Mouse (Mus musculus): Measurements from ENCODE around the gene Emc1. TPM values are rescaled to one million over a fixed set of nuclear protein-coding genes. Genes with fewer than 3 reads are reported as not detected.

The Emc1 gene
- polyA plus RNA-seq, 1 experiment from 2014 or later, result 32.3 TPM

GRCm38 (mm10) chr4:139403214-139403613, 50.8 kb downstream of the Emc1 start:
- no peak overlapping the region for H3K27ac ChIP-seq (replicated peaks)
- H3K36me3 ChIP-seq, result peaks cover 100% of the 10 kb centered on the region
- no peak overlapping the region for H3K4me3 ChIP-seq
- H3K4me1 ChIP-seq, result no peaks in the 10 kb centered on the region
- DNase-seq (ENCODE audit: low spot score), result no peak
- WGBS, result 90% methylated on average over 14 of the region's 14 CpGs
- no peaks in the 10 kb centered on the region for H3K27me3 ChIP-seq (ENCODE audit: low read depth, poor library complexity, severe bottlenecking)
- no peaks in the 10 kb centered on the region for H3K9me3 ChIP-seq (replicated peaks)

- H3K27me3 ChIP-seq (ENCODE audit: low read depth, poor library complexity, severe bottlenecking), result no peaks in the 10 kb centered on the region
- no peak overlapping the region for H3K27ac ChIP-seq (replicated peaks)
- peaks cover 100% of the 10 kb centered on the region for H3K36me3 ChIP-seq
- H3K4me3 ChIP-seq, result no peak overlapping the region
- no peak for DNase-seq (ENCODE audit: low spot score)
- WGBS, result 95% methylated on average over 3 of the region's 3 CpGs
- H3K4me1 ChIP-seq, result no peaks in the 10 kb centered on the region
- H3K9me3 ChIP-seq (replicated peaks), result no peaks in the 10 kb centered on the region
Observed at GRCm38 (mm10) chr4:139411351-139411750, 59.0 kb downstream of the Emc1 start.

GRCm38 (mm10) chr4:139417868-139418267, 65.5 kb downstream of the Emc1 start:
- Histone ChIP-seq H3K27me3 (ENCODE audit: low read depth, poor library complexity, severe bottlenecking) (no peaks in the 10 kb centered on the region), H3K27ac (replicated peaks) (no peak overlapping the region), H3K4me1 (no peaks in the 10 kb centered on the region), H3K36me3 (peaks cover 100% of the 10 kb centered on the region), H3K4me3 (no peak overlapping the region), H3K9me3 (replicated peaks) (no peaks in the 10 kb centered on the region; the same call in 1 of the 2 replicates)
- WGBS, result 61% methylated on average over 1 of the region's 1 CpGs
- DNase-seq (ENCODE audit: low spot score), result no peak

- no peak for DNase-seq (ENCODE audit: low spot score)
- 96% methylated on average over 7 of the region's 7 CpGs for WGBS
- H3K27ac ChIP-seq (replicated peaks), result no peak overlapping the region
- H3K27me3 ChIP-seq (ENCODE audit: low read depth, poor library complexity, severe bottlenecking), result no peaks in the 10 kb centered on the region
- H3K4me3 ChIP-seq, result no peak overlapping the region
- peaks cover 100% of the 10 kb centered on the region for H3K36me3 ChIP-seq
- no peaks in the 10 kb centered on the region; the same call in 1 of the 2 replicates for H3K9me3 ChIP-seq (replicated peaks)
- H3K4me1 ChIP-seq, result no peaks in the 10 kb centered on the region
Observed at GRCm38 (mm10) chr4:139421621-139422020, 69.2 kb downstream of the Emc1 start.

GRCm38 (mm10) chr4:139422409-139422808, 70.0 kb downstream of the Emc1 start:
- H3K27me3 ChIP-seq (ENCODE audit: low read depth, poor library complexity, severe bottlenecking), result no peaks in the 10 kb centered on the region
- H3K27ac ChIP-seq (replicated peaks), result no peak overlapping the region
- no peaks in the 10 kb centered on the region for H3K4me1 ChIP-seq
- WGBS, result 94% methylated on average over 2 of the region's 2 CpGs
- peaks cover 100% of the 10 kb centered on the region for H3K36me3 ChIP-seq
- H3K9me3 ChIP-seq (replicated peaks), result no peaks in the 10 kb centered on the region
- DNase-seq (ENCODE audit: low spot score), result no peak
- no peak overlapping the region for H3K4me3 ChIP-seq

- H3K9me3 ChIP-seq (replicated peaks), result no peaks in the 10 kb centered on the region
- H3K27me3 ChIP-seq (ENCODE audit: low read depth, poor library complexity, severe bottlenecking), result no peaks in the 10 kb centered on the region
- H3K36me3 ChIP-seq, result peaks cover 100% of the 10 kb centered on the region
- 82% methylated on average over 2 of the region's 2 CpGs for WGBS
- no peak overlapping the region for H3K27ac ChIP-seq (replicated peaks)
- DNase-seq (ENCODE audit: low spot score), result no peak
- H3K4me1 ChIP-seq, result no peaks in the 10 kb centered on the region
- no peak overlapping the region for H3K4me3 ChIP-seq
Observed at GRCm38 (mm10) chr4:139423270-139423669, 70.9 kb downstream of the Emc1 start.

Small RNA genes within 50 kb of the gene (microRNA-seq; reads per million reads assigned to microRNA genes)
- gene Gm24245 (8.1 reads per million, percentile 18 among the genes with 10 or more reads in this experiment), gene Gm25732 (3.3 reads per million, percentile 4 among the genes with 10 or more reads in this experiment)

Other genes with a start within 250 kb of the Emc1 start
- gene Minos1, start 221.5 kb upstream of the Emc1 start, polyA plus RNA-seq (2016; fragmentation: Nextera tagmentation; extraction: Ambion mirVana), result 359 and 362 TPM in 2 replicates
- 330 and 349 TPM in 2 replicates for gene Capzb, start 159.7 kb upstream of the Emc1 start, polyA plus RNA-seq (2016; fragmentation: Nextera tagmentation; extraction: Ambion mirVana)
- gene Pqlc2, start 41.9 kb upstream of the Emc1 start, polyA plus RNA-seq (2016; fragmentation: Nextera tagmentation; extraction: Ambion mirVana), result 15.9 and 16.1 TPM in 2 replicates
- 99.7 and 103 TPM in 2 replicates for gene Akr7a5, start 41.8 kb upstream of the Emc1 start, polyA plus RNA-seq (2016; fragmentation: Nextera tagmentation; extraction: Ambion mirVana)
- 144 and 166 TPM in 2 replicates for gene Mrto4, start within 50 bp of the Emc1 start, polyA plus RNA-seq (2016; fragmentation: Nextera tagmentation; extraction: Ambion mirVana)
- 51.8 and 54.8 TPM in 2 replicates for gene Ubr4, start within 50 bp of the Emc1 start, polyA plus RNA-seq (2016; fragmentation: Nextera tagmentation; extraction: Ambion mirVana)
- gene Iffo2, start 178.0 kb downstream of the Emc1 start, polyA plus RNA-seq (2016; fragmentation: Nextera tagmentation; extraction: Ambion mirVana), result 3.3 and 3.5 TPM in 2 replicates

Measured in midbrain, embryonic 10.5 days (tissue).